Mouse (Mus musculus): ENCODE measurements around the gene Zfp775.

DNA sequence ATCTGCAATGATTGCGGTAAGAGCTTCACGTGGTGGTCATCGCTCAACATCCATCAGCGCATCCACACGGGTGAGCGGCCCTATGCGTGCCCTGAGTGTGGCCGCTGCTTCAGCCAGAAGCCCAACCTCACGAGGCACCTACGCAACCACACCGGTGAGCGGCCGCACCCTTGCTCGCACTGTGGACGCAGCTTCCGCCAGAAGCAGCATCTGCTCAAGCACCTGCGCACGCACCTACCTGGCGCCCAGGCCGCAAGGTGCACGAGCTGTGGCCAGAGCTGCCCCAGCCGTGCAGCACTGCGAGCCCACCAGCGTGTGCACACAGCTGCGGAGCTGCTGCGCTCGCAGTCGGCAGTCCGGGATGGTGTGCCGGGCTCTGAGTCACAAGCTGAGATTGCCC is 18.2 kb downstream of the Zfp775 start:
- TF ChIP-seq SMC3 (IDR thresholded peaks at IDR 0.05; ENCODE audit: low read depth, low read length) (no peak), USF1 (IDR thresholded peaks at IDR 0.05; ENCODE audit: low read depth, low read length) (no peak), TCF12 (IDR thresholded peaks at IDR 0.05; ENCODE audit: low read depth, low read length) (no peak)
